Mouse (Mus musculus): Measurements from ENCODE around the gene Zfp574. TPM values are rescaled to one million over a fixed set of nuclear protein-coding genes. Genes with fewer than 3 reads are reported as not detected.

Zfp574 gene
- polyA plus RNA-seq, 1 experiment = 46.8 TPM

DNA sequence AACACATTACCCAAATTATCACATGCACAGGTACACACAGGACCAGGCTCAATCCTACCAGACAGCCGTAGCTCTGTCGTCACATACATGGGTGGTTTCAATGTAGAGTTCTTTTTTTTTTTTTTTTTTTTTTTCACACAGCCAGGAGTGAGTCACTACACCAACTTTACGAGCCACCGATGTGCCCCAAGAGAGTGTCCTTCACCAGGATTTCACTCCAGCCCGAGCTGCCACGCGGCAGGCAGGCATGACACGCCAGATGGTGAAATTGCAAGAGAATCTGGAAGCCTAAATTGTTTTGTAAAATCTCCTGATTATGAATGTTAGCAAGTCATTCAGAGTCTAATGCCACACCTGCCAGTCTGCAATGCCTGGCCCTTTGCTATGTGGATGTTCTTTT is 25.0 kb upstream of the Zfp574 start:
- TF ChIP-seq POLR2A (IDR thresholded peaks at IDR 0.05; ENCODE audit: borderline replicate concordance, extremely low read depth, low read depth, low read length) (no peak), CTCF (IDR thresholded peaks at IDR 0.05; ENCODE audit: insufficient read depth, low read length) (no peak)
- no peak for DNase-seq
- WGBS = 91% methylated on average over 8 of the region's 8 CpGs
- H3K4me1 ChIP-seq (ENCODE audit: control insufficient read depth, insufficient read depth, low read length) = no peaks in the 10 kb centered on the region
- H3K4me3 ChIP-seq (replicated peaks; ENCODE audit: extremely low read depth, low read depth, low read length) = no peak overlapping the region

DNA sequence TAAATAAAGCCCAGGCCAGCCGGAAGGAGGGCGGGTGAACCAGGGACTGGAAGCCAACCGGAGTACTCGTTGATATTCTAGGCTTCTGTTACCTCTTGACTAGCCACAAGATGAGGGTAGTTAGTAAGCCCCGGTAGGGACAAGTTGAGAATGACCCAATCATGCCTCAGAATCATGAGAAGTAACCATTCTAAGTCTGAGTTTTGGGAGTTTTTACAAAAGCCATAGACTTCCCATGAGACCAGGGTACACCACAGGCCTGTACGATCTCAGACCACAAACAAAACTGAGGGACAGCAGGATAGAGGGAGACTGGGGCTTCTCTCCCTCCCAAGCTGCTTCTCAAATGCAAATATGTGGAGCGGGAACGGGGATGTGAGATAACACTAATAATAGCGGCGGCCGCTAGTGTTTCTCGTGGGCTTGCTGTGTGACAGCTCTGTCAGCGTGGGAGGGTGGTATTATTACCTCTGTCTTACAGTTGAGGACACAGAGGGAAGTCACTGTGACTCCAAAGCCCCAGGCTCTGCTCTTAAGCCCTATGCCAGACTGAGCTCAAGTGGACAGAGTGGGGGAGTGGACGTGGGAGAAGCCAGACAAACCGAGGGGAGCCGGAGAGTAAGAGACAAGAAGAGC is 23.0 kb upstream of the Zfp574 start:
- Histone ChIP-seq H3K4me1 (ENCODE audit: control insufficient read depth, insufficient read depth, low read length) (no peaks in the 10 kb centered on the region), H3K4me3 (replicated peaks; ENCODE audit: extremely low read depth, low read depth, low read length) (no peak overlapping the region)
- WGBS = 84% methylated on average over 16 of the region's 16 CpGs
- TF ChIP-seq POLR2A (IDR thresholded peaks at IDR 0.05; ENCODE audit: borderline replicate concordance, extremely low read depth, low read depth, low read length) (no peak), CTCF (IDR thresholded peaks at IDR 0.05; ENCODE audit: insufficient read depth, low read length) (no peak)
- no peak for DNase-seq

GRCm38 (mm10) chr7:25052587-25052986 is 19.8 kb upstream of the Zfp574 start:
- TF ChIP-seq CTCF (IDR thresholded peaks at IDR 0.05; ENCODE audit: insufficient read depth, low read length) = no peak
- no peak for TF ChIP-seq POLR2A (IDR thresholded peaks at IDR 0.05; ENCODE audit: borderline replicate concordance, extremely low read depth, low read depth, low read length)
- Histone ChIP-seq H3K4me1 (ENCODE audit: control insufficient read depth, insufficient read depth, low read length) (no peaks in the 10 kb centered on the region), H3K4me3 (replicated peaks; ENCODE audit: extremely low read depth, low read depth, low read length) (no peak overlapping the region)
- 82% methylated on average over 3 of the region's 3 CpGs for WGBS
- no peak for DNase-seq

GRCm38 (mm10) chr7:25056951-25057350 is 15.4 kb upstream of the Zfp574 start:
- WGBS = 48% methylated on average over 4 of the region's 4 CpGs
- DNase-seq = no peak
- TF ChIP-seq CTCF (IDR thresholded peaks at IDR 0.05; ENCODE audit: insufficient read depth, low read length) (no peak), POLR2A (IDR thresholded peaks at IDR 0.05; ENCODE audit: borderline replicate concordance, extremely low read depth, low read depth, low read length) (no peak)
- Histone ChIP-seq H3K4me3 (replicated peaks; ENCODE audit: extremely low read depth, low read depth, low read length) (no peak overlapping the region), H3K4me1 (ENCODE audit: control insufficient read depth, insufficient read depth, low read length) (no peaks in the 10 kb centered on the region)

- DNase-seq = no peak
- TF ChIP-seq POLR2A (IDR thresholded peaks at IDR 0.05; ENCODE audit: borderline replicate concordance, extremely low read depth, low read depth, low read length) (no peak), CTCF (IDR thresholded peaks at IDR 0.05; ENCODE audit: insufficient read depth, low read length) (no peak)
- 86% methylated on average over 5 of the region's 5 CpGs for WGBS
- Histone ChIP-seq H3K4me3 (replicated peaks; ENCODE audit: extremely low read depth, low read depth, low read length) (no peak overlapping the region), H3K4me1 (ENCODE audit: control insufficient read depth, insufficient read depth, low read length) (no peaks in the 10 kb centered on the region)
These were observed 14.5 kb upstream of the Zfp574 start for GRCm38 (mm10) chr7:25057888-25058287.

DNA sequence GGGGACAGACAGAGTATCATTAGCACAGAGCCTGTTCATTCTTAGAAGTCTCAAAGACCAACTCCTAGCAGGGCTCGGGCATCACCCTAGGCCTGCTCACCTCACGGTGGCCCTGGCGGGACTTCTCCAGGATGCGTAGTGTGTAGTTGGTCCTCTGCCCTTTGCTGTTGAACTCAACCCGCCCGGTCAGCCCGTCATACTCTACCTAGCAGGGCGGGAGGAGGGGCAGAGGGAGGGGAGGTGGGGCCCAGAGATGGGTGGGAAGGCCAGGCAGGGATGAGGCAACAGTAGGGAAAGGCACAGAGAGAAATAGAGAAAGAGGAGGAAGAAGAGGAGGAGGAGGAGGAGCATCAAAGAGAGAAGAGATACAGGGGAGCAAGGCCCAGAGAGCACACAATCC is 14.0 kb upstream of the Zfp574 start:
- TF ChIP-seq CTCF (IDR thresholded peaks at IDR 0.05; ENCODE audit: insufficient read depth, low read length) (no peak), POLR2A (IDR thresholded peaks at IDR 0.05; ENCODE audit: borderline replicate concordance, extremely low read depth, low read depth, low read length) (no peak)
- 81% methylated on average over 8 of the region's 8 CpGs for WGBS
- no peak for DNase-seq
- Histone ChIP-seq H3K4me3 (replicated peaks; ENCODE audit: extremely low read depth, low read depth, low read length) (no peak overlapping the region), H3K4me1 (ENCODE audit: control insufficient read depth, insufficient read depth, low read length) (no peaks in the 10 kb centered on the region)

- Histone ChIP-seq H3K4me1 (ENCODE audit: control insufficient read depth, insufficient read depth, low read length) (no peaks in the 10 kb centered on the region), H3K4me3 (replicated peaks; ENCODE audit: extremely low read depth, low read depth, low read length) (no peak overlapping the region)
- TF ChIP-seq CTCF (IDR thresholded peaks at IDR 0.05; ENCODE audit: insufficient read depth, low read length) (no peak), POLR2A (IDR thresholded peaks at IDR 0.05; ENCODE audit: borderline replicate concordance, extremely low read depth, low read depth, low read length) (no peak)
- WGBS = 83% methylated on average over 14 of the region's 14 CpGs
- no peak for DNase-seq
These were observed 13.5 kb upstream of the Zfp574 start for GRCm38 (mm10) chr7:25058836-25059235.

GRCm38 (mm10) chr7:25063346-25063745 is 9.0 kb upstream of the Zfp574 start:
- H3K4me1 ChIP-seq (ENCODE audit: control insufficient read depth, insufficient read depth, low read length) = no peaks in the 10 kb centered on the region
- WGBS = 93% methylated on average over 6 of the region's 6 CpGs
- TF ChIP-seq CTCF (IDR thresholded peaks at IDR 0.05; ENCODE audit: insufficient read depth, low read length) = no peak
- no peak for TF ChIP-seq POLR2A (IDR thresholded peaks at IDR 0.05; ENCODE audit: borderline replicate concordance, extremely low read depth, low read depth, low read length)
- DNase-seq = no peak
- no peak overlapping the region for H3K4me3 ChIP-seq (replicated peaks; ENCODE audit: extremely low read depth, low read depth, low read length)

- H3K4me1 ChIP-seq (ENCODE audit: control insufficient read depth, insufficient read depth, low read length) = no peaks in the 10 kb centered on the region
- TF ChIP-seq CTCF (IDR thresholded peaks at IDR 0.05; ENCODE audit: insufficient read depth, low read length) (no peak), POLR2A (IDR thresholded peaks at IDR 0.05; ENCODE audit: borderline replicate concordance, extremely low read depth, low read depth, low read length) (no peak)
- WGBS = 74% methylated on average over 8 of the region's 8 CpGs
- H3K4me3 ChIP-seq (replicated peaks; ENCODE audit: extremely low read depth, low read depth, low read length) = no peak overlapping the region
- no peak for DNase-seq
These were observed 8.5 kb upstream of the Zfp574 start for GRCm38 (mm10) chr7:25063900-25064299.

GRCm38 (mm10) chr7:25067338-25067737 is 5.0 kb upstream of the Zfp574 start:
- Histone ChIP-seq H3K4me3 (replicated peaks; ENCODE audit: extremely low read depth, low read depth, low read length) (no peak overlapping the region), H3K4me1 (ENCODE audit: control insufficient read depth, insufficient read depth, low read length) (no peaks in the 10 kb centered on the region)
- no peak for TF ChIP-seq CTCF (IDR thresholded peaks at IDR 0.05; ENCODE audit: insufficient read depth, low read length)
- no peak for TF ChIP-seq POLR2A (IDR thresholded peaks at IDR 0.05; ENCODE audit: borderline replicate concordance, extremely low read depth, low read depth, low read length)
- DNase-seq = no peak
- 87% methylated on average over 7 of the region's 7 CpGs for WGBS

Data from lung, adult 2 months (tissue).